Mouse (Mus musculus) gastrocnemius, postnatal 25 days (tissue): ENCODE measurements around the gene Hapln4. TPM values are rescaled to one million over a fixed set of nuclear protein-coding genes. Genes with fewer than 3 reads are reported as not detected.

Experiments
- DNase-seq: peaks from one replicate; pipeline ENCODE4 v3.0.0; 2022
- total RNA-seq, 2 experiments: library from RNA; stranded (reverse); gene quantifications; 1 replicate in 1 of 2; 2 replicates in 1 of 2; pipeline ENCODE4 v1.2.3; 2021

Hapln4 gene
- total RNA-seq, 2 experiments from 2014 or later: 0.08 TPM; not detected in 1

DNA sequence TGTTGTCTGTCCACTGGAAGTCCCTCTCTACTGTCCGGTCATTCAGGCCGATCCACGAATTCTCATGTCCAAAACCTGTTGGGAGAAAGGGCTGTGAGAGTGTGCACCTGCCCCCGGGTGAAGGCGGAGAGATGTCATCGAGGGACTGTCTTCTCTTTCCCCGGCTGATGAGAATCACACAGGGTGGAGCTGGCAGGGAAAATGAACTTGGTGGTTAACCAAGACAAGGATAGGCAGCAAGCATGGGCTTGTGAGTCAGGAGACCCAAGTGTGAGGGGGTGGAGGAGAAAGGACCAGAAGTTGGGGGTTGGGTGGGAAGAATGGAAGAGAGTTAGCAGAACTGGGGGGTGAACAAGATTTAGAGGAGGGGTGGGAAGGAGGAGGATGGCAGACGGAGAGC is 17.0 kb downstream of the Hapln4 start:
- DNase-seq: no peak

GRCm38 (mm10) chr8:70104506-70104905 is 21.2 kb downstream of the Hapln4 start:
- no peak for DNase-seq

- DNase-seq: no peak
Measured at GRCm38 (mm10) chr8:70104922-70105321, 21.7 kb downstream of the Hapln4 start.

- no peak for DNase-seq
Measured at GRCm38 (mm10) chr8:70110451-70110850, 27.2 kb downstream of the Hapln4 start.

- DNase-seq: no peak
Measured at GRCm38 (mm10) chr8:70111192-70111795, 28.0 kb downstream of the Hapln4 start.

DNA sequence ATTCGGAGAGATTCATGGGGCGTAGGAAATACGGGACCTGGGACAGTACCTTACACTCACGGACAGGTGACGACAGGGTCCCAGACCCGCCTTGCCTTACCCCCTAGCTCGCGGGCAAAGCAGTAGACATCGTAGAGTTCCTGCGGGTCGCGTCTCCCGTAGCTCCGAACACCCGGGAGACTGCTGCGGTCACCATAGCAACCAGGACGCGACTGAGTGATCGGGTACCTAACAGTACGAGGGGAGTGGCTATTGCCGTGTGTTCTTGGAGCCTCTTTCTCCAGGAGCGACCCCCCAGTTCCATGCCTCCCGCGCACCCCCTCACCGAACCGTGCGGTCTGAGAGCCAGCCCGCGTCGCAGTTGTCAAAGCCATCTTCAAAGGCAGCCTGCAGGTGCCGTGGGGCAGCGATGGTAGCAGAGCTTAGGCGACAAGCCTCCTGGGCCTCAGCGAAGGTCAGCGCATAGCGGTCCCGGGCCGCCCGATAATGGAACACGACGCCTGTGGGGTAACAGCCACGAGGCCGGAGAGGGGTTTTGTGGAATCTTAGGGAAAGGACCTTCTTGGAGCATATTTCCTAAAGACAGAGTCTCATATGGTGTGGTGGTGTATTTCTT is 29.3 kb downstream of the Hapln4 start:
- DNase-seq: no peak

DNA sequence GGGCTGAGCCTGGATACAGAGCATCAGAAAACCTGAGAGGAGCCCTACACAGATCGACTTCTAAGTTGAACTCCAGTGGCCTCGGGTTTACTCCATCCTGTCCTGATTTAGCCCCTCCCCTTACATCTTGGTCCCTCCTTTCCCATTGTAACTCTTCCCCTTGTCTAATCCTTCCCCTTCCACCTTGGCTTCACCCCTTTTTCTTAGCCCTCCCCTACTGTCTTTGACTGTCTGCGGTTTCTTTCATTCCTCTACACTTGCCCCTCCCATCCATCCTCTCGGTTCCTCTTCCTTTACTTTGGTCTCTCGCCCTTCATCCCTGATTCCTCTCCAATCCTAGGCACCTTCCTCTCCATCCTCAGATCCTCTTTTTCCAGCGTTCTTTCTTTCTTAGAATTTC is 31.2 kb downstream of the Hapln4 start:
- DNase-seq: no peak

GRCm38 (mm10) chr8:70114892-70115291 is 31.6 kb downstream of the Hapln4 start:
- no peak for DNase-seq

DNA sequence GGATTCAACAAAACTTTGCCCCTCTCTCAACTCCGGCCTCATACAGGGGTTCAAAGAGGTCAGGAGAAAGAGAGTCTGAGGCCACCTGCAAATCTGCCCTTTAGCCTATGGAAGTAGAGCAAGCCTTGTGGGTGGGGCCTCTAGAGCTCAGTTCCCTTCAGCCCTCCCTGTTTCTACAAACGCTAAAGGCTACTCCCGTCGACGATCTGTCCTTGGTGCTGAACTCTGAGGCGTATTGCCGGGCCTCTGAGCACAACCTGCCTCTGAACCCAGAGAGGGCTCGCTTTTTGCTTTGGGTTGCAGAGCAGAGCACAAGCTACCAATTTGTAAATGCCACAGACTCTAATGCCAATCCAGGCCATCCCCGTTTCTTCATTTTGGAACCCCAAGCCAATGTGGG is 34.4 kb downstream of the Hapln4 start:
- no peak for DNase-seq

DNA sequence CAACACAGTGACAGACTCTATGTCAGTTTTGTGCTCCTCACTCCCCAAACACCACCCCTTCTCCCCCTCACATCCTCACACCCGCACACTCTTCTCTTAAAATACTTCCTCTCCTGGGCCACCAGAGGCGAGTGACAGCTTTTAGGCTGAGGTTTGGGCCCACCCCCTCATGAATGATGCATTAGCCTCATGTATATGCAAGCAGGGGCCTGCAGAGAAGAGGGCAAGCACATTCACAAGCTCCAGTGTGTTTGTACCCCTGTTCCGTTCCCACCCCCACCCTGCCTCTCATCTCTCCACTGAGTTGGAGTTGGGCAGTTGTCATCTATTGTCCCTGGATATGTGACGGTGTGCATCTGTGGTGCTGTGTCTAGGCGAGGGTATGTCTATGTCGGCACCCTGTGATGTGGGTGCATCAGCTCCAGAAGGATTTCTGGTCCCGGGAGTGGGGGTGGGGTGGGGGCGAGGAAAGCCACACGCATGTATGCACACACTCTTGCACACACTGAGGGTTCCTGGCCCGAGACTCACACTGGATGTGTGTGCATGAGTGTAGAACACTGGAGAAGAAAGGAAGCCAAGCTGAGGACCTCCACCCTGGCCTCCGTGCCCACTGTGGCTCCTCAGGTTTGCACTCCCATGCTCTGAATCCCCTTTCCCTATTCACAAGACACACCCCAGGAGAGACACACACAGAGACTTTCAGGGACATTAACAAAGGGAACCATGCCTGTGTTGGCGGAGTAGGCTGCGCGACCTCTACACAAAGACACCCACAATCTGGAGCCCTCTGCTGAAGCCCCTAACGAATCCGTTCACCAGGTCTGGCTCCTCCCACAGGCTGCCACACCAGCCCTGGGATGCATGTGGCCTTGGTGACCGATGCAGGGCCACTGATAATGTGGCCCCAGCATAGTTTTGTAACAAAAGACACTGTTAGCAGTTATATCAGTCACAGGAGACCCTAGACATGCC is 35.8 kb downstream of the Hapln4 start:
- DNase-seq: no peak

DNA sequence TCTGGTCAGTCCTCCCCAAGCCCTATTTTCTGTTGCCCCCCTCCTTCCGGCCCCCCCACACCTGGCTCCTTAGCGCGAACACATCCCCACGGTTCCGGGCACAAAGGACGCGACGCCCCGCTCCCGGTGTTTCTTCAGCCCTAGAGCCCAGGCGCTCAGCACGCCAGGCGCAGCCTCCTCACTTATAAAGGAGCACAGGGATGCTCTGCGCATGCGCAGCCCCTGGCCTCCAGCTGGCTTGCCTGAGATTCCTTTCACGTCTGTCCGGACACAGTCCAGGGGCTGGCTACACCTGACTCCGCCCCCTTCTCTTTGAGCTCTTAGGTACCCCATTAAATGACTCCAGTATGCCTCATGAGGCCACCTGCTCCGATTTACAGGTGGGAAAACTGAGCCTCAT is 37.4 kb downstream of the Hapln4 start, which contains the start of gene Ncan:
TSS of gene Ncan (minus strand) at position 207 of the 400 bp plus-strand sequence.
- no peak for DNase-seq

DNA sequence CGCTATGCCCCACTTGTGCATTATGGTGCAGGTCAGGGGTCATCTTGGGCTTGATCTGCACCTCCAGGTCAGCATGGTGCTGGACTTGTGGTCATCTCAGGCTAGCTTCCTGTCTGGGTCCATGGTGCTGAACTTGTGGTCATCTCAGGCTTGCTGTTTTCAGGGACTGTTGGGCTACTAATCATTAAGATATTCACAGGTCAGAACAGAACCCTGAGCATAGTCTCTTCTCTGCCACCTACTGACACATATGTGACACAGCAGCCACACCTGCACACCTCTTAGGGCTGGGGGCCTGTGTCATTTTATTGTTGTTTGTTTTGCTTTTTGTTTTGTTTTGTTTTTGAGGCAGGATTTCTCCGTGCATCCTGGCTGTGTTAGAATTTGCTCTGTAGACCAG is 39.6 kb downstream of the Hapln4 start:
- DNase-seq: no peak

DNA sequence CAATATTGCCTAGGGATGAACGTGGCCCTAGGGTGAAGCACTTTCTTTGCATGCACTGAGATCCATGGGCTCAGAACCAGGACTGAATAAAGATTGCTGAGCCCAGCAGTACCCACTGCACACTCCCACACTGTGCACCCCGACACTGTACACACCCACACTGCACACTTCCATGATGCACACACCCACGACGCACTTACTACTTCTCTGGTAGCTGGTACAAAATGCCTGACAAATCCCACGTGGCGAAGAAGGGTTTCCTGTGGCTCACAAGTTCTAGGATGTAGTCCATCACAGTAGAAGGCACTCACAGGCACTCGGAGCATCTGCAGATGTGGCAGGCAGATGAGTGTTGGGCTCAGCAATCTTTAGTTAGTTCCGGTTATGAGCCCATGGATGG is 41.7 kb downstream of the Hapln4 start:
- DNase-seq: no peak

GRCm38 (mm10) chr8:70128435-70128834 is 45.2 kb downstream of the Hapln4 start:
- DNase-seq: peak; percentile 67

GRCm38 (mm10) chr8:70129309-70129952 is 46.2 kb downstream of the Hapln4 start:
- DNase-seq: peak; percentile 23

DNA sequence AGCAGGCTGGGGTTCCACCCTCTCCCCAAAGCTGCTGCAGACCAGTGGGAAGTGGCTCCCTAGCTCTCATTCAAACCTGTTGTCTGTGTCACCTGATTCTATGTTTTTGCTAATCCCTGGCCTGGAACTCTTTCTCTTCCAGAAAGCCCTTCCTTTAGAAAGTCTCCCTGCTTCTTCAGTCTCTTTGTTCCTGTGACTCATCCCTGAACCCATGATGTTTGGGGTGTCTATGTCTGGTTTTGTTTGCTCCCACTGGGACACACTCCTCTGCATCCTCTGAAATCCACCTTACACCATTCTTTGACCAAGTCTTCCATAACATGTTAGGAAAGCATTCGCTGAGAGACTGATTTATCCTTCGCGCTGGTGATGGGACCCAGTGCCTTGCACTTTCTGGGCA is 46.8 kb downstream of the Hapln4 start:
- no peak for DNase-seq

GRCm38 (mm10) chr8:70131166-70131883 is 48.1 kb downstream of the Hapln4 start, which contains the start of gene Nr2c2ap:
Gene Nr2c2ap, plus strand, starts transcription at chr8:70131333.
- peak; percentile 76 for DNase-seq

GRCm38 (mm10) chr8:70134086-70134485 is 50.8 kb downstream of the Hapln4 start:
- no peak for DNase-seq

- DNase-seq: no peak
Measured at GRCm38 (mm10) chr8:70134931-70135330, 51.7 kb downstream of the Hapln4 start.

- DNase-seq: no peak
Measured at GRCm38 (mm10) chr8:70136591-70136990, 53.3 kb downstream of the Hapln4 start.

DNA sequence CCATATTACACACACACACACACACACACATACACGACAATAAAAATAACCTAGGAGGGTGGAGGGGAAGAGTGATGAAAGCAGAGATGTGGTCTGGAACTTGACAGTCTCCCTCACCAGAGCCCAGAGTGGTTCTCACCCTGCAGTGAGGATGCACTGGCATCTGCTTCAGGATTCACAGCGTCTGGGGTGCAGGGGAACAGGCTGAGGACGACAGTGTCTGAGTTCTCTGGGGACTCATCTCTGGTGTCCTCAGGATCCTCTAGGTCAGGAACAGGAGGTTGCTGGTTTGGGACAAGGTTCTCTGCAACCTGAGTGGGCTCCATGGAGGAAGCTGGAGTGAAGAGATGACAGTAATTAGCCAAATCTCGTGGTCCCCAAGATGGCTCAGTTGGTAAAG is 54.6 kb downstream of the Hapln4 start:
- no peak for DNase-seq
